Mouse (Mus musculus) thymus, postnatal 0 days (tissue): ENCODE measurements around the gene Atf6b. TPM values are rescaled to one million over a fixed set of nuclear protein-coding genes. Genes with fewer than 3 reads are reported as not detected.

Experiments used
- DNase-seq: peaks from one replicate; pipeline ENCODE4 v3.0.0-alpha.2; 2015; ENCODE audit warnings: low spot score
- polyA plus RNA-seq: library from polyadenylated mRNA; unstranded; fragments of >200 nt; fragmentation: Nextera tagmentation; extraction: Ambion mirVana; gene quantifications from 2 replicates; pipeline ENCODE4 v1.2.1, GENCODE M21; 2015

The Atf6b gene
- polyA plus RNA-seq, 1 experiment from 2014 or later: 56.6 TPM

DNA sequence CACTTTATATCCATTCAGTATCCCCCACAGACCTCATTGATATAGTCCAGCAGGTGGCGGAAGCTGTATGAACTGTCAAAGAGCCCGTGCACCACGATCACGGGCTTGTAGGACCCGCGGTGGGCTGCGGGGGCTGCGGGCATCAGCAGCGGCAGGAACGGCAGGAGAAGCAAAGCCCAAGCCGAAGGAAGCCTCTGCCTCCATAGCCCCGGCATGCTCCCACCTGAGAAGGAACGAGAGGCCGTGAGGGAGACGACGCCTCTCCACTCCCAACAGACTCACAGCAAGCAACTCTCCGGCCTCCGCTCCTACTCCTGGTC, 20.2 kb upstream of the Atf6b start:
- peak; percentile 61 for DNase-seq

DNA sequence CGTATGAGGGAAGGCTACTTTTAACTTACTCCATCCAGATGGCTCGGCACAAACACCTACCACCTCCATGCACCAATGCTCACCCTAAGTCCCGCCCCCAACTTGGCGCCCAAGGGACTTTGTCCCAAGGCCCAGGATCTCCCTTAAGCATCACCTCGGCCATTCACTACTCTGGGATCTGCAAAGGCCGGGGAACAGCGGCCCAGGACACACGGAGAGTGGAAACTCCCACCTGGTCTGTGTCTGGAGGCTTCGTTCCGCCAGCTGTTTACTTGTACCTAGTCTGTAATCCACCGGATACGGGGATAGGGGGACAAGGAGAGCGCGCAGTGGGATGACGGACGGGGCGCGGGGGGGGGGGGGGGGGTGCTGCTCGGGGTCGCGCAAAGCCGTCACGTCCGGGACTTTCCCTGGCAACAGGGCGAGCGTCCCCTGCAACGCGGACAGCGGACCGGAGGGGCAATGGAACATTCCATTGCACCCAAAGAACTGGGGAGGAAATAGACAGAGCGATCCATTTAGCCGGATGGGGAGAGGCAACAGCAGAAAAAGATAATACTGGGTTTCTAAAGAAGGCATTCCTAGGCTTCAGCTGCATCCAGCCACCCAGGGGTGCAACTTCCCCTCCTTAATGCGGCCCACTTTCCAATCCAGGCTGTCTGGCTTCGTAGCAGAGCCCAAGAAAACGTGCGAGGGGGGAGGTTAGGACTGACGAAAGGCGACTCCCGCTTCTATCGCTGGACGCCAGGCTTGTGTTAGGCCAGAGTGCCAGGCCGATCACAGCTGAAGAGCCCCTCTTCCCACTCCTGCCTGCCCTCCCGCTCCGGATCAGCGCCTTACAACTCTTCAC, 19.6 kb upstream of the Atf6b start:
- peak; percentile 89 for DNase-seq

DNA sequence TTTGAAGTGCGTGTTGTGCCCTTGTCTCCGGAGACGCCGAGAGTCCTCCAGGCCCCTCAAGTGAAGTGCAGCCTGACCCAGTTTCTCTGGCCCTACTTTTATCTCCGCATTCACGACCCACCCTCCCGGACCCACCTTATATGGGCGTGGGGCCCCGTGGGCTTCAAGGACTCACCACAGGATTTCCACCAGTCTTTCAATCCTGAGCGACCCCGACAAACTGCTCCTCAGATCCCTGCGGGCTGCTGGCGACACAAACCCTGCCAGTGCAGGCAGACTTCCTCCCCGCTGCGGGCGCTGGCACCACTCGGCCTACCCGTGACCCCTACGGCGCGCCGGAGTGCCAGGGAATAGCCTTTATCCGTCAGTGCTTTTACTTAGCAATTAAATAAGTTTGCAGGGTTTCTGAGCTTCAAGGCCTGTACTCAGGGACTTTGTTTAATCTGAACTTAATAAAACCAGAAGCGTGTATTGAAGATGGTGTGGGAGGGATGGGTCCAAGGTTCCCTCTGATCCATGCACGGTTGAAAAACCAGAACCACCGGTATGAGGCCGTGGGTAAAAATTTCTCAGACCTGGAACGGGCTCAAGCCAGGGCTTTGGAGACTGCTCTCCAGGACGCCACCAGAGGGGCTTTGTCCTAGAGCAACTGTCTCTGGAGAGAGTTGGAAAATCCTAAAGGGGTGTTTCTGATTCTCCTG, 18.9 kb upstream of the Atf6b start, which contains the start of gene Ppt2:
TSS of gene Ppt2 (minus strand) at position 568 of the 701 bp plus-strand sequence.
- DNase-seq: peak; percentile 68

GRCm38 (mm10) chr17:34628644-34628967, 18.3 kb upstream of the Atf6b start:
- DNase-seq: peak; percentile 30

- DNase-seq: peak; percentile 64
Observed at GRCm38 (mm10) chr17:34629221-34629751, 17.7 kb upstream of the Atf6b start, which contains the start of gene Prrt1. Prrt1 (plus strand) TSS chr17:34629533.

DNA sequence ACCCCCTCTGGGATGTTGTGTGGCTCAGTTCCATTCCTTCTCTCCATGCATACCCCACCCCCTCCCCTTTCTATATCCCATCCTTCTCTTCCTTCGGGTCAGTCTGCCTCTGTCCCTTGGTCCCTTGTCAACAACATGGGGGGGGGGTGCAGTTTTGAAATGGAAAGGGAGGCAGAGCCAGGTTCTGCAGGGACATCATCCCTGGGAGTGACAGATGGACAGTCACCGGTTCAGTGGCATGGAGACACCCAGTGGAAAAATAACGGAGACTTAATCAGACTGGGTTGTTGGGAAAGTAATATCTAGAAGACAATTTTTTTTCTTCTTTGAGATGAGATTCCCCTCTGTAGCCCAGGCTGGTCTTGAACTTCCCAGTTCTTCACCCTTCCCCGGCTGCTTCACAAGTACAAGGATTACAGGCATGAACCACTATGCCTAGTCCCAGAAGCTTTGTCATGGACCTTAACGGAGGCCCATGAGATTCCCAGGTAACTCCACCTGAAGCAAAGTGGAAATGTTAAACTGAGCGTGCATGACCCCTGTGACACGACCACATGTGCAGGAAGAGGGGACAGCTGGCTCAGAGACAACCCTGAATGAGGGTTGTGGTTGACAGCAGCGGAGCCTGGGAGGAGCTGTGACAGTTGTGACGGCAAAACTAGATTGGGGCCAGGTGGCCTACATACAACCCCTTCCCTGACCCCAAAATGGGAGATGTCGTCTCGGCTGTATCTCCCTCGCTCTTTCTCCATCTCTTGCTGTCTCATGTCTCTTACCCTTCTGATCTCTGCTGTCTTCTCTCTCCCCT, 16.9 kb upstream of the Atf6b start:
- peak; percentile 94 for DNase-seq

DNA sequence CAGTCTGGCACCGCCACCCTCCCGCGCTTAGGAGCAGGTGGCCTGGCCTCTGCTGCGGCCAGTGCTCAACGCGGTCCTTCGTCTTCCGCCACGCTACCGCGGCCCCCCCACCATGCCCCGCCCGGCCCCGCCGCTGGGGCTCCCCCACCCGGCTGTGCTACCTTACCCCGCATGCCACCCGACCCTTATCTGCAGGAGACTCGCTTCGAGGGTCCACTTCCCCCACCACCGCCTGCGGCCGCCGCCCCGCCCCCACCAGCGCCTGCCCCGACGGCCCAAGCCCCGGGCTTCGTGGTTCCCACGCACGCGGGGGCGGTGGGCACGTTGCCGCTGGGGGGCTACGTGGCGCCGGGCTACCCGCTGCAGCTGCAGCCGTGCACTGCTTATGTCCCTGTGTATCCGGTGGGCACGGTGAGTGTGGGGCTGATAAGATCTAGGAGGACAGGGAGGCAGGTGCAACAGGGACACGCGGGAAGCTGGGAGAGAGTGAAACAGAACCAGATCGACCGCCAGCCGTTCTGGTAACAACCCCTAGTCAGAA, 16.1 kb upstream of the Atf6b start:
- peak; percentile 73 for DNase-seq

- DNase-seq: no peak
Observed at GRCm38 (mm10) chr17:34631647-34632046, 15.3 kb upstream of the Atf6b start.

GRCm38 (mm10) chr17:34632261-34632691, 14.7 kb upstream of the Atf6b start:
- peak; percentile 91 for DNase-seq

GRCm38 (mm10) chr17:34635671-34636070, 11.3 kb upstream of the Atf6b start:
- DNase-seq: no peak

DNA sequence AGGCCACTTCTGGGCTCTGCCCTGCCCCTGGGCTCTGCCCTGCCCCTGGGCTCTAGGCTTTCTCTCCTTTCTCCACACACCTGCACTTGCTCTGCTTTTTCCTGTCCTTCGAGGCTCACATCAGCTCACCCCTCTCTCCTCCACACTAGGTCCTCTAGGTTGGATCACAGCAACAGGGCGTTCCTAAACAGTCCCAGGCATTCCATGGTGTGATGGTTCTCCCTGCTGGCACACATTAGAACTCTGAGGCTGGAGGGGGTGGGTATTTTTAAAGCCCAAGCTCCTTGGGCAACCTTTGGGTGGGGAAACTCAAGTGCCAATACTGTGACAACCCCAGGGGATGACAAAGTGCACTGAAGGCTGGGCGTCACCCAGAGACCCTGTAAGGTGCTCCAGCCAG, 9.5 kb upstream of the Atf6b start:
- DNase-seq: no peak

- DNase-seq: no peak
Observed at GRCm38 (mm10) chr17:34639461-34640255, 7.3 kb upstream of the Atf6b start.

- no peak for DNase-seq
Observed at GRCm38 (mm10) chr17:34640778-34641601, 6.0 kb upstream of the Atf6b start.

DNA sequence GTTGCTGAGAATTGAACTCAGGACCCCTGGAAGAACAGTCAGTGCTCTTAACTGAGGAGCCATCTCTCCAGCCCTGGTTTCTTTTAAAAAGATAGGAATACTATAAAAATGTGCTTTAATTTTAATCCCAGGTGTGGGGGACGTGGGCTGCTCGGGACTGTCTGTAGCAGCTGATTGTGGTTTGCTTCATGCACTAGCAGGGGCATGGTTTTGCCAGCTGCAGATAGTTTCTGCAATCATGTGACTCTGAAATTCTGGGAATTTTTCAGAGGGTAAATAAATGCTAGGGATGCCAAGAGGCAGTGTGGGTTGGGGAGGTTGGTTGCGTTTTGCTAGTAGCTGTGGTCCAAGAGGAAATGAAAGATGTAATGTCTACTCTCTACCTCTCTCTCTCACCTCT, 5.0 kb upstream of the Atf6b start:
- no peak for DNase-seq

DNA sequence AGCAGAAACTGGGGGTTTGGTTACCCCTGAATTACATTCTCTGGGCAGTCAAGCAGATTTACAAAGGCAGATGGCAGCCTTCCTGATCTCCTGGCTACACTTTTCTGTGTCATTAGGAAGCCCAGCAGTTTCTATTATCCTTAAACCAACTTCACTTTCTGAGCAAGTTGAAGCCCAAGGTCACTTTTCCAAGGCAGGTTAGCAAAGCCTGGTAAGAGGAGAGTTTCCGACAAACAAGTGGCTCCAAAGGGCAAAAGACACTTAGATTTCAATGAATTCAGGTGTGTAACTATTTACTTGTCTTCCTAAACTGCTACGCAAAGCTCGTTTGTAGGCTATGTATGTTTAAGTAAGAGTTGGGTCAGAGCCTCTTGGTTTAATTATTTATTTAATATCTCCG, 3.6 kb upstream of the Atf6b start:
- no peak for DNase-seq

GRCm38 (mm10) chr17:34643944-34644343, 3.0 kb upstream of the Atf6b start:
- no peak for DNase-seq

DNA sequence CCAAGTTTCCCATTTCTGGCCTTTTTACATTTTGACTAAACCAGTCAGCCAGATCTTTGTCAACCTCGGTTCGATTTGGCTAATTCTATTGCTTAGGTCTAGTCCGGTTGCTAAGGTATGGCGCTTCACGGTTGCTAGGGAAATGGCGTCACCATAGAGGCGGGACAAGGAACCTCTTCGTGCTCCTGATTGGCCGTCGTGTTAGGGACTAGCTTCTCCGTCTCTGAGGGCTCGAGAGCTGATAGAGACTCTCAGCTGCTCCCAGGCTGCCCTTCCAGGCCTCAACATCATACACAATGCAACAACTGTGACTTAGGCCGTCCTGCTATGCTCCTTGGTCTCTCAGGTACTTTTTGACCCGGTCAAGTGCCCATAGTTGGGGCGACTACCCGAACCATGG, 2.3 kb upstream of the Atf6b start, which contains the start of gene Fkbpl:
TSS of gene Fkbpl (plus strand) at position 157 of the 400 bp plus-strand sequence.
- DNase-seq: peak; percentile 97

DNA sequence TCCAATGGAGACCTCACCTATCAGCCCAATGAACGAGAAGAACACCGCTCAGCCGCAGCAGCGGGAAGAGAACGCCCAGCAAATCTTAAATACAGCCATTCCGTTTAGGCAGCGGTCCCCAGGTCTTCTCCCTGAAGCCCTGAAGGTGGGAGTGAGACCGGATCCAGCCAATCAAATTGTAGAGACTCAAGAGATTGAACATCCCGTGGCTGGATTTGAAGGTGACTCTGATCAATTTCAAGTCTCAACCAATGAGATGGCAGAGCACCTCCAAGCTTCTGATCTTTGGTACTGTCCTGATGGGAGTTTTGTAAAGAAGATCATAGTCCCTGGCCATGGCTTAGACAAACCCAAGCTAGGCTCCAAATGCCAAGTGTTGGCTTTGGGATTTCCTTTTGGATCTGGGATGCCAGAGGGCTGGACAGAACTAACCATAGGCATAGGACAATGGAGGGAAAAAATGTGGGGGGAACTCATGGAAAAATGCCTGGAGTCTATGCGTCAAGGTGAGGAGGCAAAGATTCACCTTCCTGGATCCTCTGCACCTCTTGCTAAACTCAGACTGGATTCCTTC, 1.6 kb upstream of the Atf6b start:
- DNase-seq: no peak

GRCm38 (mm10) chr17:34645831-34646511, 975 bp upstream of the Atf6b start:
- no peak for DNase-seq
